Mouse (Mus musculus): ENCODE measurements around the gene Olfr469. TPM values are rescaled to one million over a fixed set of nuclear protein-coding genes. Genes with fewer than 3 reads are reported as not detected.

Gene Olfr469
- polyA plus RNA-seq (2017; shearing (Covaris generic)) = not detected

DNA sequence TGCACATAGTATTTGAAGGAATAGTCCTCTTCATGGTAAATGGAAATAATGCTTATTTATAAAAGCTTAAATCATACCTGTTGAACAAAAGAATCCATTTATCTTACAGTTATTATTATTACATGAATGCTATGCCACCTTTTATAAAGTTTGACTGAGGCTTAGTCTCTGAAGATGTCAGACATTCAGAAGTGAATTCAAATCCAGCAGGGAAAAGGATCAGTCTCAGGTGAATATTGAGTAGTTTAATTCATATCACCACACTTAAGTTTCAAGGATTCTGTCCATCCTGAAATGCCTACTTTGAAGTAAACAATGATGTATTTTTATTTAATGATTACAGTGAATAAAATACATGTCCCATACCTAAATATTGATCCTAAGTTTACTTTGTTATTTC, at the start of gene Olfr469:
Gene Olfr469, minus strand, starts transcription at position 101 of the 400 bp plus-strand sequence.

GRCm38 (mm10) chr7:107847390-107847789, 22.0 kb upstream of the Olfr469 start, which contains the start of gene Olfr470:
TSS of gene Olfr470 (minus strand) at chr7:107847490.

GRCm38 (mm10) chr7:107811963-107812362, 13.4 kb downstream of the Olfr469 start, which contains the start of gene Olfr467:
TSS of gene Olfr467 (plus strand) at chr7:107812263.

DNA sequence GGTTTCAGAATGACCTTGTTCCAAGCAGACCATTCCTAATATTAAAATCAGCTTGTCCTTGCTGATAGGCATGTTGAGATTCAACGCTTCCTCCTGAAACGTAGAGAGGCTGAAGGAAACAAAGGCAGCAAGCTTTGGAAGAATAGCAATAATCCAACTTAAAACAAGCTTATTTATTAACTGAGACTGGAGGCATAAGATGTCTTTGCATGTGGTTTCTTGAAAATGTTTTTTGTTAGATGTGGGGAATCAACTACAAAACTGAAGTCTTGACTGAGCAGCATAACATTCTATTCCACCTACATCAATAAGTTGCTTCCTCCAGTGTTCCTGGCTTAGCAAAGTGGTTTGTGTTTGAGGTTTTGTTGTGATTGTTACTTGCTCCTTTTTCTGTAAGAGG, 24.2 kb downstream of the Olfr469 start, which contains the start of gene Ovch2:
Gene Ovch2, minus strand, starts transcription at position 101 of the 400 bp plus-strand sequence.

Other genes starting within 250 kb of the Olfr469 start
- gene Ppfibp2, start 230.3 kb downstream of the Olfr469 start, polyA plus RNA-seq (2017; shearing (Covaris generic)) = 0.76 TPM
- not detected for gene 5330417H12Rik, start 200.4 kb downstream of the Olfr469 start, polyA plus RNA-seq (2017; shearing (Covaris generic))
- gene Cyb5r2, start 67.5 kb downstream of the Olfr469 start, polyA plus RNA-seq (2017; shearing (Covaris generic)) = not detected
- gene Ovch2, start 24.3 kb downstream of the Olfr469 start, polyA plus RNA-seq (2017; shearing (Covaris generic)) = not detected
- not detected for gene Olfr467, start 13.3 kb downstream of the Olfr469 start, polyA plus RNA-seq (2017; shearing (Covaris generic))
- gene Olfr470, start 21.9 kb upstream of the Olfr469 start, polyA plus RNA-seq (2017; shearing (Covaris generic)) = 0.45 TPM
- 0.40 TPM for gene Olfr472, start 72.4 kb upstream of the Olfr469 start, polyA plus RNA-seq (2017; shearing (Covaris generic))
- gene Olfr473, start 104.9 kb upstream of the Olfr469 start, polyA plus RNA-seq (2017; shearing (Covaris generic)) = not detected
- not detected for gene Olfr474, start 129.1 kb upstream of the Olfr469 start, polyA plus RNA-seq (2017; shearing (Covaris generic))
- gene Olfr476, start 139.3 kb upstream of the Olfr469 start, polyA plus RNA-seq (2017; shearing (Covaris generic)) = not detected
- gene Olfr477, start 161.2 kb upstream of the Olfr469 start, polyA plus RNA-seq (2017; shearing (Covaris generic)) = not detected
- not detected for gene Olfr478, start 208.4 kb upstream of the Olfr469 start, polyA plus RNA-seq (2017; shearing (Covaris generic))
- not detected for gene Olfr479, start 225.2 kb upstream of the Olfr469 start, polyA plus RNA-seq (2017; shearing (Covaris generic))
- gene Olfr480, start 241.8 kb upstream of the Olfr469 start, polyA plus RNA-seq (2017; shearing (Covaris generic)) = not detected

All from effector memory CD4-positive, alpha-beta T cell, adult 7 months (primary cell).